Mouse (Mus musculus): ENCODE results near the gene Usp32. TPM values are rescaled to one million over a fixed set of nuclear protein-coding genes. Genes with fewer than 3 reads are reported as not detected.

Usp32 gene
- polyA plus RNA-seq, 1 experiment from 2014 or later, result 5.7 TPM

- no peak overlapping the region for H3K27ac ChIP-seq (replicated peaks; ENCODE audit: low read depth, low read length)
- no peak overlapping the region for H3K4me3 ChIP-seq (ENCODE audit: low read depth, low read length)
- no peaks in the 10 kb centered on the region for H3K27me3 ChIP-seq (ENCODE audit: control insufficient read depth, insufficient read depth, low read length)
- ATAC-seq (replicated peaks; ENCODE audit: insufficient number of reproducible peaks, low FRiP score, low TSS enrichment, low read depth) (no peak), DNase-seq (ENCODE audit: low spot score) (no peak)
- no peak overlapping the region for H3K4me2 ChIP-seq (ENCODE audit: low read depth, low read length)
- H3K9ac ChIP-seq (replicated peaks; ENCODE audit: low read length), result no peak overlapping the region
- WGBS, result 77% methylated on average over 2 of the region's 2 CpGs
- no peaks in the 10 kb centered on the region for H3K36me3 ChIP-seq (replicated peaks; ENCODE audit: control insufficient read depth, insufficient read depth, low read depth, low read length)
- H3K9me3 ChIP-seq (replicated peaks; ENCODE audit: control insufficient read depth, low read length), result no peaks in the 10 kb centered on the region
- H3K4me1 ChIP-seq (ENCODE audit: control insufficient read depth, insufficient read depth, low read length), result no peaks in the 10 kb centered on the region
These were observed 12.4 kb upstream of the Usp32 start for GRCm38 (mm10) chr11:85152256-85152930.

- Histone ChIP-seq H3K27ac (replicated peaks; ENCODE audit: low read depth, low read length) (peak overlapping the region; percentile 71; the same call in 1 of the 2 replicates), H3K36me3 (replicated peaks; ENCODE audit: control insufficient read depth, insufficient read depth, low read depth, low read length) (no peaks in the 10 kb centered on the region), H3K4me3 (ENCODE audit: low read depth, low read length) (peak overlapping the region; percentile 72), H3K9ac (replicated peaks; ENCODE audit: low read length) (peak overlapping the region; percentile 82), H3K9me3 (replicated peaks; ENCODE audit: control insufficient read depth, low read length) (no peaks in the 10 kb centered on the region), H3K27me3 (ENCODE audit: control insufficient read depth, insufficient read depth, low read length) (no peaks in the 10 kb centered on the region), H3K4me2 (ENCODE audit: low read depth, low read length) (peak overlapping the region; percentile 67), H3K4me1 (ENCODE audit: control insufficient read depth, insufficient read depth, low read length) (no peaks in the 10 kb centered on the region)
- peak; percentile 19 for DNase-seq (ENCODE audit: low spot score)
- no peak for ATAC-seq (replicated peaks; ENCODE audit: insufficient number of reproducible peaks, low FRiP score, low TSS enrichment, low read depth)
- 3% methylated on average over 17 of the region's 17 CpGs for WGBS
These were observed 1.0 kb downstream of the Usp32 start for GRCm38 (mm10) chr11:85138776-85139474.

- no peak for DNase-seq (ENCODE audit: low spot score)
- H3K4me3 ChIP-seq (ENCODE audit: low read depth, low read length), result no peak overlapping the region
- no peak overlapping the region for H3K9ac ChIP-seq (replicated peaks; ENCODE audit: low read length)
- H3K9me3 ChIP-seq (replicated peaks; ENCODE audit: control insufficient read depth, low read length), result no peaks in the 10 kb centered on the region
- no peak for ATAC-seq (replicated peaks; ENCODE audit: insufficient number of reproducible peaks, low FRiP score, low TSS enrichment, low read depth)
- 79% methylated on average over 2 of the region's 2 CpGs for WGBS
- no peaks in the 10 kb centered on the region for H3K27me3 ChIP-seq (ENCODE audit: control insufficient read depth, insufficient read depth, low read length)
- no peak overlapping the region for H3K27ac ChIP-seq (replicated peaks; ENCODE audit: low read depth, low read length)
- H3K4me2 ChIP-seq (ENCODE audit: low read depth, low read length), result no peak overlapping the region
- H3K4me1 ChIP-seq (ENCODE audit: control insufficient read depth, insufficient read depth, low read length), result no peaks in the 10 kb centered on the region
- H3K36me3 ChIP-seq (replicated peaks; ENCODE audit: control insufficient read depth, insufficient read depth, low read depth, low read length), result no peaks in the 10 kb centered on the region
These were observed 8.4 kb downstream of the Usp32 start for GRCm38 (mm10) chr11:85131542-85131941.

GRCm38 (mm10) chr11:85128883-85129282 is 11.1 kb downstream of the Usp32 start:
- 100% methylated on average over 1 of the region's 1 CpGs for WGBS
- Histone ChIP-seq H3K36me3 (replicated peaks; ENCODE audit: control insufficient read depth, insufficient read depth, low read depth, low read length) (no peaks in the 10 kb centered on the region), H3K4me2 (ENCODE audit: low read depth, low read length) (no peak overlapping the region), H3K4me3 (ENCODE audit: low read depth, low read length) (no peak overlapping the region), H3K9me3 (replicated peaks; ENCODE audit: control insufficient read depth, low read length) (no peaks in the 10 kb centered on the region), H3K4me1 (ENCODE audit: control insufficient read depth, insufficient read depth, low read length) (no peaks in the 10 kb centered on the region), H3K9ac (replicated peaks; ENCODE audit: low read length) (no peak overlapping the region), H3K27ac (replicated peaks; ENCODE audit: low read depth, low read length) (no peak overlapping the region), H3K27me3 (ENCODE audit: control insufficient read depth, insufficient read depth, low read length) (no peaks in the 10 kb centered on the region)
- ATAC-seq (replicated peaks; ENCODE audit: insufficient number of reproducible peaks, low FRiP score, low TSS enrichment, low read depth) (no peak), DNase-seq (ENCODE audit: low spot score) (no peak)

GRCm38 (mm10) chr11:85126257-85127102 is 13.5 kb downstream of the Usp32 start:
- Histone ChIP-seq H3K4me1 (ENCODE audit: control insufficient read depth, insufficient read depth, low read length) (no peaks in the 10 kb centered on the region), H3K4me3 (ENCODE audit: low read depth, low read length) (no peak overlapping the region), H3K9ac (replicated peaks; ENCODE audit: low read length) (no peak overlapping the region), H3K27ac (replicated peaks; ENCODE audit: low read depth, low read length) (no peak overlapping the region), H3K9me3 (replicated peaks; ENCODE audit: control insufficient read depth, low read length) (no peaks in the 10 kb centered on the region), H3K27me3 (ENCODE audit: control insufficient read depth, insufficient read depth, low read length) (no peaks in the 10 kb centered on the region), H3K4me2 (ENCODE audit: low read depth, low read length) (no peak overlapping the region), H3K36me3 (replicated peaks; ENCODE audit: control insufficient read depth, insufficient read depth, low read depth, low read length) (no peaks in the 10 kb centered on the region)
- ATAC-seq (replicated peaks; ENCODE audit: insufficient number of reproducible peaks, low FRiP score, low TSS enrichment, low read depth), result no peak
- WGBS, result 83% methylated on average over 2 of the region's 2 CpGs
- no peak for DNase-seq (ENCODE audit: low spot score)

GRCm38 (mm10) chr11:85123267-85123992 is 16.5 kb downstream of the Usp32 start:
- DNase-seq (ENCODE audit: low spot score) (no peak), ATAC-seq (replicated peaks; ENCODE audit: insufficient number of reproducible peaks, low FRiP score, low TSS enrichment, low read depth) (no peak)
- H3K9ac ChIP-seq (replicated peaks; ENCODE audit: low read length), result no peak overlapping the region
- no peak overlapping the region for H3K4me2 ChIP-seq (ENCODE audit: low read depth, low read length)
- H3K9me3 ChIP-seq (replicated peaks; ENCODE audit: control insufficient read depth, low read length), result no peaks in the 10 kb centered on the region
- H3K4me3 ChIP-seq (ENCODE audit: low read depth, low read length), result no peak overlapping the region
- WGBS, result 87% methylated on average over 3 of the region's 3 CpGs
- H3K27ac ChIP-seq (replicated peaks; ENCODE audit: low read depth, low read length), result no peak overlapping the region
- H3K36me3 ChIP-seq (replicated peaks; ENCODE audit: control insufficient read depth, insufficient read depth, low read depth, low read length), result no peaks in the 10 kb centered on the region
- no peaks in the 10 kb centered on the region for H3K27me3 ChIP-seq (ENCODE audit: control insufficient read depth, insufficient read depth, low read length)
- H3K4me1 ChIP-seq (ENCODE audit: control insufficient read depth, insufficient read depth, low read length), result no peaks in the 10 kb centered on the region

GRCm38 (mm10) chr11:85122073-85122472 is 17.9 kb downstream of the Usp32 start:
- 80% methylated on average over 1 of the region's 1 CpGs for WGBS
- Histone ChIP-seq H3K27ac (replicated peaks; ENCODE audit: low read depth, low read length) (no peak overlapping the region), H3K4me2 (ENCODE audit: low read depth, low read length) (no peak overlapping the region), H3K4me3 (ENCODE audit: low read depth, low read length) (no peak overlapping the region), H3K27me3 (ENCODE audit: control insufficient read depth, insufficient read depth, low read length) (no peaks in the 10 kb centered on the region), H3K9ac (replicated peaks; ENCODE audit: low read length) (no peak overlapping the region), H3K9me3 (replicated peaks; ENCODE audit: control insufficient read depth, low read length) (no peaks in the 10 kb centered on the region), H3K36me3 (replicated peaks; ENCODE audit: control insufficient read depth, insufficient read depth, low read depth, low read length) (no peaks in the 10 kb centered on the region), H3K4me1 (ENCODE audit: control insufficient read depth, insufficient read depth, low read length) (no peaks in the 10 kb centered on the region)
- ATAC-seq (replicated peaks; ENCODE audit: insufficient number of reproducible peaks, low FRiP score, low TSS enrichment, low read depth) (no peak), DNase-seq (ENCODE audit: low spot score) (no peak)

Measured in embryonic facial prominence, embryonic 11.5 days (tissue).